Mouse (Mus musculus) CH12.LX (cell line): ENCODE measurements around the gene 4930544D05Rik. TPM values are rescaled to one million over a fixed set of nuclear protein-coding genes. Genes with fewer than 3 reads are reported as not detected.

ENCODE experiments used
- DNase-seq: peaks from one replicate; pipeline ENCODE4 v3.0.0-alpha.2; 2013; ENCODE audit errors: extremely low read depth
- H3K27ac ChIP-seq: 2 replicates; pipeline ENCODE4 v1.5.1; 2012; ENCODE audit warnings: low read depth, mild to moderate bottlenecking, control low read depth, moderate library complexity; ENCODE audit not compliant: insufficient read depth
- H3K27me3 ChIP-seq: replicated peaks from 2 replicates; pipeline ENCODE3; 2012; ENCODE audit warnings: inconsistent platforms
- H3K36me3 ChIP-seq, 2 experiments: replicated peaks in 1 of 2; 2 replicates each; pipeline versions ENCODE3 to v1.6.1; 2012; ENCODE audit warnings: inconsistent platforms in 1 of 2, low read length in 1 of 2, mild to moderate bottlenecking in 1 of 2, mixed read lengths in 1 of 2, moderate library complexity in 1 of 2; ENCODE audit not compliant: control insufficient read depth in 1 of 2, insufficient read depth in 1 of 2
- H3K4me1 ChIP-seq, 2 experiments: 2 replicates each; pipeline ENCODE4 v1.6.1; 2012; ENCODE audit warnings: inconsistent platforms in 1 of 2, moderate library complexity in 1 of 2; ENCODE audit not compliant: insufficient read depth in 2 of 2, control insufficient read depth in 1 of 2
- H3K4me2 ChIP-seq: 2 replicates; pipeline ENCODE4 v1.6.1; 2012; ENCODE audit warnings: low read depth, mild to moderate bottlenecking, control low read depth; ENCODE audit not compliant: poor library complexity, insufficient read depth, severe bottlenecking
- H3K4me3 ChIP-seq, 3 experiments: fragments of 150-350 bp in 1 of 3; sonication (generic) in 1 of 3; replicated peaks in 1 of 3; 2 replicates each; pipeline versions ENCODE3 to v1.5.1; 2011 to 2012; ENCODE audit warnings: low read depth in 2 of 3, low read length in 2 of 3, mild to moderate bottlenecking in 2 of 3, moderate library complexity in 2 of 3, control low read depth in 1 of 3, improper control_type of control experiment in 1 of 3, inconsistent platforms in 1 of 3, mixed read lengths in 1 of 3; ENCODE audit not compliant: poor library complexity in 1 of 3
- H3K79me2 ChIP-seq: replicated peaks from 2 replicates; pipeline ENCODE4 v1.6.1; 2012; ENCODE audit warnings: mild to moderate bottlenecking, moderate library complexity; ENCODE audit not compliant: control insufficient read depth, poor library complexity, insufficient read depth, severe bottlenecking; ENCODE audit errors: extremely low read depth
- H3K9ac ChIP-seq: 2 replicates; pipeline ENCODE4 v1.6.1; 2012; ENCODE audit warnings: low read depth, mild to moderate bottlenecking, control low read depth, moderate library complexity; ENCODE audit not compliant: insufficient read depth
- H3K9me3 ChIP-seq: replicated peaks from 2 replicates; pipeline ENCODE3; 2012; ENCODE audit warnings: low read length, inconsistent platforms, mixed read lengths
- BHLHE40 ChIP-seq: IDR thresholded peaks from 2 replicates; pipeline ENCODE4 v1.6.1; 2011; ENCODE audit warnings: mild to moderate bottlenecking, low read depth, low read length, improper control_type of control experiment
- CHD1 ChIP-seq: IDR thresholded peaks from 2 replicates; pipeline ENCODE4 v1.6.1; 2012; ENCODE audit warnings: low read depth, low read length, improper control_type of control experiment, inconsistent platforms
- CTCF ChIP-seq, 2 experiments: IDR thresholded peaks in 1 of 2; conservative IDR thresholded peaks in 1 of 2; 2 replicates each; pipeline ENCODE4 v1.5.1; 2011 to 2012; ENCODE audit warnings: low read depth in 2 of 2, low read length in 2 of 2, improper control_type of control experiment in 1 of 2, inconsistent platforms in 1 of 2, mild to moderate bottlenecking in 1 of 2, moderate library complexity in 1 of 2
- E2F4 ChIP-seq: IDR thresholded peaks from 2 replicates; pipeline ENCODE4 v1.6.1; 2011; ENCODE audit warnings: low read depth, low read length, improper control_type of control experiment; ENCODE audit not compliant: insufficient replicate concordance
- ELF1 ChIP-seq: IDR thresholded peaks from 2 replicates; pipeline ENCODE4 v1.6.1; 2014; ENCODE audit warnings: low read depth, mild to moderate bottlenecking, inconsistent platforms, low read length, improper control_type of control experiment
- EP300 ChIP-seq: IDR thresholded peaks from 2 replicates; pipeline ENCODE4 v1.6.1; 2011; ENCODE audit warnings: low read length, improper control_type of control experiment
- ETS1 ChIP-seq: conservative IDR thresholded peaks from 2 replicates; pipeline ENCODE4 v1.6.1; 2012; ENCODE audit warnings: low read depth, mild to moderate bottlenecking, inconsistent platforms, low read length, improper control_type of control experiment, moderate library complexity
- GABPA ChIP-seq: IDR thresholded peaks from 2 replicates; pipeline ENCODE4 v1.6.1; 2012; ENCODE audit warnings: low read depth, low read length, improper control_type of control experiment, inconsistent platforms; ENCODE audit not compliant: insufficient replicate concordance
- HCFC1 ChIP-seq: IDR thresholded peaks from 2 replicates; pipeline ENCODE4 v1.6.1; 2012; ENCODE audit warnings: low read depth, mild to moderate bottlenecking, inconsistent platforms, low read length, improper control_type of control experiment
- IRF4 ChIP-seq: IDR thresholded peaks from 2 replicates; pipeline ENCODE4 v1.6.1; 2014; ENCODE audit warnings: low read depth, mild to moderate bottlenecking, inconsistent platforms, low read length, improper control_type of control experiment
- JUN ChIP-seq: IDR thresholded peaks from 2 replicates; pipeline ENCODE4 v1.6.1; 2011; ENCODE audit warnings: low read depth, mild to moderate bottlenecking, low read length, improper control_type of control experiment, moderate library complexity; ENCODE audit not compliant: insufficient read depth
- JUND ChIP-seq: conservative IDR thresholded peaks from 2 replicates; pipeline ENCODE4 v1.6.1; 2011; ENCODE audit warnings: low read depth, low read length, improper control_type of control experiment
- KAT2A ChIP-seq: IDR thresholded peaks from 2 replicates; pipeline ENCODE4 v1.6.1; 2012; ENCODE audit warnings: low read length, improper control_type of control experiment, inconsistent platforms; ENCODE audit not compliant: insufficient replicate concordance
- MAFK ChIP-seq: IDR thresholded peaks from 2 replicates; pipeline ENCODE4 v1.6.1; 2011; ENCODE audit warnings: low read length, improper control_type of control experiment; ENCODE audit not compliant: insufficient replicate concordance
- MAX ChIP-seq: IDR thresholded peaks from 2 replicates; pipeline ENCODE4 v1.6.1; 2011; ENCODE audit warnings: low read length, improper control_type of control experiment
- MAZ ChIP-seq: IDR thresholded peaks from 2 replicates; pipeline ENCODE4 v1.6.1; 2012; ENCODE audit warnings: low read depth, mild to moderate bottlenecking, inconsistent platforms, low read length, improper control_type of control experiment, moderate library complexity
- MEF2A ChIP-seq: IDR thresholded peaks from 2 replicates; pipeline ENCODE4 v1.6.1; 2014; ENCODE audit warnings: low read depth, mild to moderate bottlenecking, inconsistent platforms, low read length, improper control_type of control experiment, borderline replicate concordance
- MXI1 ChIP-seq: IDR thresholded peaks from 2 replicates; pipeline ENCODE4 v1.6.1; 2011; ENCODE audit warnings: mild to moderate bottlenecking, low read depth, low read length, improper control_type of control experiment
- NELFE ChIP-seq: IDR thresholded peaks from 2 replicates; pipeline ENCODE4 v1.6.1; 2011; ENCODE audit warnings: low read depth, low read length, improper control_type of control experiment
- NRF1 ChIP-seq: IDR thresholded peaks from 2 replicates; pipeline ENCODE4 v1.6.1; 2014; ENCODE audit warnings: low read depth, mild to moderate bottlenecking, inconsistent platforms, low read length, improper control_type of control experiment, moderate library complexity
- POLR2A ChIP-seq: IDR thresholded peaks from 2 replicates; pipeline ENCODE4 v1.6.1; 2011; ENCODE audit warnings: low read depth, mild to moderate bottlenecking, improper control_type of control experiment, low read length
- POLR2AphosphoS2 ChIP-seq: IDR thresholded peaks from 2 replicates; pipeline ENCODE4 v1.6.1; 2011; ENCODE audit warnings: low read depth, low read length, improper control_type of control experiment
- RAD21 ChIP-seq: IDR thresholded peaks from 2 replicates; pipeline ENCODE4 v1.6.1; 2011; ENCODE audit warnings: low read depth, mild to moderate bottlenecking, low read length, improper control_type of control experiment, moderate library complexity
- RCOR1 ChIP-seq: conservative IDR thresholded peaks from 2 replicates; pipeline ENCODE4 v1.6.1; 2012; ENCODE audit warnings: low read depth, mild to moderate bottlenecking, inconsistent platforms, low read length, improper control_type of control experiment
- SMC3 ChIP-seq: IDR thresholded peaks from 2 replicates; pipeline ENCODE4 v1.6.1; 2011; ENCODE audit warnings: low read depth, low read length, improper control_type of control experiment
- TBP ChIP-seq: conservative IDR thresholded peaks from 2 replicates; pipeline ENCODE4 v1.6.1; 2011; ENCODE audit warnings: low read depth, low read length, improper control_type of control experiment
- TCF12 ChIP-seq: IDR thresholded peaks from 2 replicates; pipeline ENCODE4 v1.6.1; 2014; ENCODE audit warnings: low read depth, mild to moderate bottlenecking, inconsistent platforms, low read length, improper control_type of control experiment
- UBTF ChIP-seq: IDR thresholded peaks from 2 replicates; pipeline ENCODE4 v1.6.1; 2012; ENCODE audit warnings: low read depth, mild to moderate bottlenecking, inconsistent platforms, low read length, improper control_type of control experiment, moderate library complexity
- ZKSCAN1 ChIP-seq: IDR thresholded peaks from 2 replicates; pipeline ENCODE4 v1.6.1; 2012; ENCODE audit warnings: low read depth, inconsistent platforms, low read length, improper control_type of control experiment, borderline replicate concordance
- ZMIZ1 ChIP-seq: IDR thresholded peaks from 2 replicates; pipeline ENCODE4 v1.6.1; 2012; ENCODE audit warnings: low read depth, mild to moderate bottlenecking, inconsistent platforms, low read length, improper control_type of control experiment
- dilution Hi-C: fragments of 300-500 bp; cut with MboI; formaldehyde crosslinking; loops from 2 replicates; pipeline ENCODE4 v1.14.3; 2020; ENCODE audit warnings: low sequenced_read_pairs; ENCODE audit not compliant: extremely low pct_unique_long_range_greater_than_20kb, extremely low pct_ligation_motif_present
- in situ Hi-C: fragments of 300-500 bp; cut with MboI; formaldehyde crosslinking; loops from 3 replicates; pipeline ENCODE4 v1.14.3; 2019; ENCODE audit warnings: low sequenced_read_pairs, low pct_ligation_motif_present, low pct_unique_long_range_greater_than_20kb, mixed read lengths
- polyA plus RNA-seq: library from polyadenylated mRNA; unstranded; fragments of >175 nt; gene quantifications from 2 replicates; pipeline ENCODE4 v1.2.1, GENCODE M21; 2012; ENCODE audit warnings: low read depth; ENCODE audit not compliant: insufficient read length
- total RNA-seq, 2 experiments: library from RNA; depleted of rRNA; stranded (reverse); fragments of 300-350 nt in 1 of 2; fragments of >200 nt in 1 of 2; gene quantifications; 2 replicates each; pipeline ENCODE4 v1.2.3; 2012 to 2014

The 4930544D05Rik gene
- total and polyA plus RNA-seq, 3 experiments, result 0.17 TPM; not detected in 2

DNA sequence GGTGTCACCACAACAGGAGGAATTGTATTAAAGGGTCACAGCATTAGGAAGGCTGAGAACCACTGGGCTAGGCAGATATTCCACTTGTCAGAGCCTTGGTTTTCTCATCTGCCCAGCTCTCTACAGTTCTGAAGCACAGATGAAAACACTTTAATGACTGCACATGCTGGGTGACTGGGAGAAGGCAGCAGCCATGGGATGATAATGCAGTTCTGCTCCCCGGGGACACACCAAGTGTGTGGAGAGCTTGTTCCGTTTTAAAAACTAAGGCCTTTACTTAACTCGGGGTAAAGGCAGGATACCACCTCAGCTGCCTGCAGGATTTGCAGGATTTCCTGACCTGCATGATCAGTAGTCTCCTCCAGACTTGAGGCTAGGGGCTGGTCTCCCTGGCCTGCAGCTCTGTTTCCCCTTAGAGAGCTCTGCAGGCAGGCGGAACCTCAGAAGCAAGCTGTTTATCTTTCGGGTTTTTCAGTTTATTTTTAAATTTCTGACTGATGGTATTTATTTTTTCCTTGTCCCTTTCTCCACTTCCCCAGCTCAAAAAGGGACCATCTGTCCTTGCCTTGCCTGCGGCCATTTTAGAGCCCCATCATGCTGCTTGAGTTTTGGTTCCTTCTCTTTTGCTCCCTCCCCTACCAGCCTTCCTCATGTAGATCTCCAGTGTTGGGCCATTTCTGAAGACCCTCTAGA, 32.5 kb upstream of the 4930544D05Rik start:
- Histone ChIP-seq H3K27ac (peak overlapping the region; percentile 63), H3K4me2 (peak overlapping the region; percentile 24; the same call in 1 of the 2 replicates)
- dilution Hi-C loops, result no loop called here
- TF ChIP-seq MAFK (no peak), RCOR1 (0 out of 2 replicates have a peak, but pooled peaks have one; percentile 38)
- TF ChIP-seq, all 38 proteins: peak for 1
- no peak for DNase-seq
- Histone ChIP-seq H3K36me3 (peaks cover 0 to 24% of the 10 kb centered on the region in 2 experiments), H3K9me3 (no peaks in the 10 kb centered on the region), H3K79me2 (peaks cover 11% of the 10 kb centered on the region), H3K9ac (0 out of 2 replicates have a peak overlapping the region, but pooled peaks have one; percentile 1), H3K4me3 (no peak overlapping the region), H3K4me1 (peaks cover 58 to 99% of the 10 kb centered on the region in 2 experiments), H3K27me3 (no peaks in the 10 kb centered on the region)
- in situ Hi-C loops, result no loop called here

DNA sequence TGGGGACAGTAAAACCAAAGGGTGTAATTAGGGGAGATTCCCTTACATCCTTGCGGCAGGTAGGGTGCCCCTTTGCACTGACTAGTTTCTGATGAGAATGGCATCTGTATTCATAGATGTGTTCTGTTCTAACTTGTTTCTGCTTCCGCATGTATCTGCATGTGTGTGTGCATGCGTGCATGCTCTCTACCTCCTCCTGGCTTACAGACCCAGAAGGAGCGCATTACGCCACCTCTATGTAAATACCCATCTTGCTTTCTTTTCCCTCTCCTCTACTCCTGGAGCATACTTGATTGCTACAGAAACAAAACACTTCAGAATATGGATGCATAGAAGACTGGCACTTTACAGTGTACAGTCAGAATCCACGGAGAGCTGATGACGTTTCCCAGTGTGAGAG, 31.9 kb upstream of the 4930544D05Rik start:
- Histone ChIP-seq H3K4me2 (0 out of 2 replicates have a peak overlapping the region, but pooled peaks have one; percentile 24), H3K27me3 (no peaks in the 10 kb centered on the region), H3K36me3 (peaks cover 0 to 28% of the 10 kb centered on the region in 2 experiments), H3K9me3 (no peaks in the 10 kb centered on the region), H3K27ac (peak overlapping the region; percentile 63), H3K4me3 (no peak overlapping the region), H3K9ac (0 out of 2 replicates have a peak overlapping the region, but pooled peaks have one; percentile 1), H3K79me2 (peaks cover 13% of the 10 kb centered on the region), H3K4me1 (peaks cover 64 to 99% of the 10 kb centered on the region in 2 experiments)
- DNase-seq, result peak; percentile 75
- in situ Hi-C loops (no loop called here), dilution Hi-C loops (no loop called here)
- TF ChIP-seq RCOR1 (no peak), HCFC1 (peak; percentile 48), ELF1 (peak; percentile 84), POLR2A (peak; percentile 27; the same call in 1 of the 2 replicates), TCF12 (0 out of 2 replicates have a peak, but pooled peaks have one; percentile 47), EP300 (peak; percentile 50), KAT2A (no peak), MAFK (no peak), JUN (no peak), GABPA (no peak), UBTF (no peak), ZKSCAN1 (no peak), JUND (no peak), SMC3 (no peak; the same call in 1 of the 2 replicates), ETS1 (peak; percentile 73; the same call in 1 of the 2 replicates), MAX (peak; percentile 88), NELFE (0 out of 2 replicates have a peak, but pooled peaks have one; percentile 44), IRF4 (no peak), BHLHE40 (peak; percentile 86), E2F4 (no peak), NRF1 (peak; percentile 66), ZMIZ1 (0 out of 2 replicates have a peak, but pooled peaks have one; percentile 12), CTCF (conservative IDR thresholded peaks at IDR 0.05 in 1 of 2, IDR thresholded peaks at IDR 0.05 in 1 of 2; ENCODE audit: low read depth in 2 of 2, low read length in 2 of 2) (peak in 1 of 2 experiments; percentile 50; a peak in 2 of 4 replicates), MAZ (no peak), MEF2A (peak; percentile 86; the same call in 1 of the 2 replicates), RAD21 (no peak; the same call in 1 of the 2 replicates), POLR2AphosphoS2 (no peak), TBP (no peak), CHD1 (peak; percentile 97), MXI1 (peak; percentile 57; the same call in 1 of the 2 replicates)
